Mouse (Mus musculus) fat pad, adult 2 months (tissue): ENCODE results near the gene Fshr.
"Not testable (repeated sequence)": the region's sequence is repeated elsewhere in the genome, so short reads cannot be mapped to it uniquely, and the experiment has no call there.

Source experiments
- DNase-seq: peaks from one replicate; pipeline ENCODE4 v3.0.0-alpha.2; 2011; ENCODE audit warnings: low read depth, low spot score; ENCODE audit errors: extremely low read depth

Fshr gene

GRCm38 (mm10) chr17:89200575-89200974 is at the start of gene Fshr:
Gene Fshr (minus strand): TSS chr17:89200675.
- DNase-seq: no peak

- DNase-seq: no peak
These were observed 1.7 kb upstream of the Fshr start for GRCm38 (mm10) chr17:89202181-89202580.

- no peak for DNase-seq
These were observed 26.9 kb downstream of the Fshr start for GRCm38 (mm10) chr17:89173545-89173944.

GRCm38 (mm10) chr17:89164773-89165172 is 35.7 kb downstream of the Fshr start:
- no peak for DNase-seq

- no peak for DNase-seq
These were observed 38.0 kb downstream of the Fshr start for GRCm38 (mm10) chr17:89162475-89162874.

GRCm38 (mm10) chr17:89159343-89159742 is 41.1 kb downstream of the Fshr start:
- DNase-seq: not testable (repeated sequence)

- DNase-seq: no peak
These were observed 55.7 kb downstream of the Fshr start for GRCm38 (mm10) chr17:89144806-89145205.

- no peak for DNase-seq
These were observed 80.5 kb downstream of the Fshr start for GRCm38 (mm10) chr17:89120023-89120422.

- DNase-seq: no peak
These were observed 81.2 kb downstream of the Fshr start for GRCm38 (mm10) chr17:89119250-89119649.

GRCm38 (mm10) chr17:89113944-89114343 is 86.5 kb downstream of the Fshr start:
- DNase-seq: no peak

GRCm38 (mm10) chr17:89100719-89101350 is 99.6 kb downstream of the Fshr start:
- no peak for DNase-seq

GRCm38 (mm10) chr17:89099733-89100132 is 100.7 kb downstream of the Fshr start:
- not testable (repeated sequence) for DNase-seq

- no peak for DNase-seq
These were observed 110.6 kb downstream of the Fshr start for GRCm38 (mm10) chr17:89089692-89090475.

- no peak for DNase-seq
These were observed 117.6 kb downstream of the Fshr start for GRCm38 (mm10) chr17:89082897-89083296.

GRCm38 (mm10) chr17:89079706-89080105 is 120.8 kb downstream of the Fshr start:
- no peak for DNase-seq

- no peak for DNase-seq
These were observed 136.0 kb downstream of the Fshr start for GRCm38 (mm10) chr17:89064327-89065095.

GRCm38 (mm10) chr17:89062348-89062949 is 138.0 kb downstream of the Fshr start:
- DNase-seq: no peak

- no peak for DNase-seq
These were observed 149.4 kb downstream of the Fshr start for GRCm38 (mm10) chr17:89051031-89051563.

GRCm38 (mm10) chr17:89049071-89049470 is 151.4 kb downstream of the Fshr start:
- no peak for DNase-seq

GRCm38 (mm10) chr17:89046016-89046415 is 154.5 kb downstream of the Fshr start:
- no peak for DNase-seq

- DNase-seq: no peak
These were observed 163.8 kb downstream of the Fshr start for GRCm38 (mm10) chr17:89036723-89037122.
